Mouse (Mus musculus): Measurements from ENCODE around the gene Usp39.

- TF ChIP-seq CTCF (IDR thresholded peaks at IDR 0.05; ENCODE audit: low read depth, low read length) (no peak), POLR2A (IDR thresholded peaks at IDR 0.05; ENCODE audit: borderline replicate concordance, low read depth, low read length) (no peak)
These were observed 2.4 kb upstream of the Usp39 start, which contains the start of gene 0610030E20Rik for GRCm38 (mm10) chr6:72347166-72347941.
